Mouse (Mus musculus) gastrocnemius, adult 2 months (tissue): ENCODE data around the gene Fitm2. TPM values are rescaled to one million over a fixed set of nuclear protein-coding genes. Genes with fewer than 3 reads are reported as not detected.
"Not testable (repeated sequence)": the region's sequence is repeated elsewhere in the genome, so short reads cannot be mapped to it uniquely, and the experiment has no call there.

Source experiments
- DNase-seq: peaks from one replicate; pipeline ENCODE4 v3.0.0; 2022
- H3K27ac ChIP-seq: fragments of 200-600 bp; 2 replicates; pipeline ENCODE4 v1.8.1; 2022; ENCODE audit warnings: mild to moderate bottlenecking
- H3K4me3 ChIP-seq: fragments of 200-600 bp; 2 replicates; pipeline ENCODE4 v1.8.1; 2022; ENCODE audit warnings: mild to moderate bottlenecking, moderate library complexity
- CTCF ChIP-seq: fragments of 200-600 bp; IDR thresholded peaks from 2 replicates; pipeline ENCODE4 v1.8.1; 2022; ENCODE audit warnings: antibody characterized with exemption, mild to moderate bottlenecking, moderate library complexity
- intact Hi-C: fragments of 180-260 bp; cut with DNase I; formaldehyde crosslinking; loops from one replicate; pipeline ENCODE4 v1.15.1; 2025
- total RNA-seq, 2 experiments: library from RNA; stranded (reverse); gene quantifications; 2 replicates each; pipeline ENCODE4 v1.2.3; 2021

Gene Fitm2
- total RNA-seq, 2 experiments from 2014 or later, result 73.8 to 106 TPM

- Histone ChIP-seq H3K27ac (no peak overlapping the region), H3K4me3 (no peak overlapping the region)
- TF ChIP-seq CTCF, result peak; percentile 44
- intact Hi-C loops, result no loop called here
- DNase-seq, result no peak
Measured at GRCm38 (mm10) chr2:163480191-163480825, 7.9 kb upstream of the Fitm2 start.

GRCm38 (mm10) chr2:163471710-163472465, 541 bp downstream of the Fitm2 start:
- H3K27ac ChIP-seq, result peak overlapping the region; percentile 92
- peak; percentile 57 for DNase-seq
- peak overlapping the region; percentile 92 for H3K4me3 ChIP-seq
- intact Hi-C loops, result loop anchor here (1.0 to 2.0 kb wide), 2 partner anchors 19 to 53 kb away; no protein-coding TSS in a partner anchor
- no peak for TF ChIP-seq CTCF

- no peak for TF ChIP-seq CTCF
- Histone ChIP-seq H3K27ac (peak overlapping the region; percentile 92), H3K4me3 (peak overlapping the region; percentile 92)
- intact Hi-C loops, result no loop called here
- DNase-seq, result peak; percentile 50
Measured at GRCm38 (mm10) chr2:163471136-163471535, 1.3 kb downstream of the Fitm2 start.

GRCm38 (mm10) chr2:163469711-163470110, 2.7 kb downstream of the Fitm2 start:
- no peak for TF ChIP-seq CTCF
- DNase-seq, result no peak
- H3K4me3 ChIP-seq, result peak overlapping the region; percentile 92
- intact Hi-C loops, result no loop called here
- peak overlapping the region; percentile 92 for H3K27ac ChIP-seq

- DNase-seq, result no peak
- intact Hi-C loops, result no loop called here
- Histone ChIP-seq H3K27ac (peak overlapping the region; percentile 92), H3K4me3 (peak overlapping the region; percentile 3)
- TF ChIP-seq CTCF, result no peak
Measured at GRCm38 (mm10) chr2:163468866-163469265, 3.6 kb downstream of the Fitm2 start.

GRCm38 (mm10) chr2:163467585-163467984, 4.8 kb downstream of the Fitm2 start:
- TF ChIP-seq CTCF, result no peak
- intact Hi-C loops, result no loop called here
- no peak for DNase-seq
- H3K4me3 ChIP-seq, result peak overlapping the region; percentile 5; the same call in 1 of the 2 replicates
- peak overlapping the region; percentile 92 for H3K27ac ChIP-seq

GRCm38 (mm10) chr2:163466771-163467170, 5.7 kb downstream of the Fitm2 start:
- intact Hi-C loops, result no loop called here
- peak overlapping the region; percentile 92 for H3K27ac ChIP-seq

GRCm38 (mm10) chr2:163464562-163464961, 7.9 kb downstream of the Fitm2 start:
- DNase-seq, result peak; percentile 63
- Histone ChIP-seq H3K4me3 (peak overlapping the region; percentile 41), H3K27ac (peak overlapping the region; percentile 92)
- intact Hi-C loops, result no loop called here
- TF ChIP-seq CTCF, result no peak

More at GRCm38 (mm10) chr2:163466771-163467170, 5.7 kb downstream of the Fitm2 start:
- no peak overlapping the region for H3K4me3 ChIP-seq
- no peak for DNase-seq
- no peak for TF ChIP-seq CTCF

- Histone ChIP-seq H3K27ac (peak overlapping the region; percentile 92), H3K4me3 (peak overlapping the region; percentile 41)
- peak; percentile 47 for DNase-seq
- intact Hi-C loops, result no loop called here
- no peak for TF ChIP-seq CTCF
Measured at GRCm38 (mm10) chr2:163463998-163464397, 8.4 kb downstream of the Fitm2 start.

GRCm38 (mm10) chr2:163463251-163463769, 9.1 kb downstream of the Fitm2 start:
- H3K4me3 ChIP-seq, result no peak overlapping the region
- peak overlapping the region; percentile 92 for H3K27ac ChIP-seq
- DNase-seq, result no peak
- TF ChIP-seq CTCF, result no peak
- intact Hi-C loops, result no loop called here

GRCm38 (mm10) chr2:163462801-163463200, 9.6 kb downstream of the Fitm2 start:
- Histone ChIP-seq H3K4me3 (no peak overlapping the region), H3K27ac (peak overlapping the region; percentile 92)
- no peak for TF ChIP-seq CTCF
- no peak for DNase-seq
- intact Hi-C loops, result no loop called here

GRCm38 (mm10) chr2:163462386-163462785, 10.0 kb downstream of the Fitm2 start:
- peak overlapping the region; percentile 92 for H3K27ac ChIP-seq
- H3K4me3 ChIP-seq, result no peak overlapping the region
- intact Hi-C loops, result no loop called here
- DNase-seq, result no peak
- no peak for TF ChIP-seq CTCF

GRCm38 (mm10) chr2:163461307-163461706, 11.1 kb downstream of the Fitm2 start:
- H3K4me3 ChIP-seq, intact Hi-C loops, DNase-seq: not testable (repeated sequence)
- H3K27ac ChIP-seq, result peak overlapping the region; percentile 35; the same call in 1 of the 2 replicates
